Mouse (Mus musculus) c-Kit-positive CD71-positive TER-119-negative erythroid progenitor cells, embryonic 14.5 days (primary cell): ENCODE measurements around the gene Itfg2.
"Not testable (repeated sequence)": the region's sequence is repeated elsewhere in the genome, so short reads cannot be mapped to it uniquely, and the experiment has no call there.

Experiments used
- DNase-seq: peaks from one replicate; pipeline ENCODE4 v3.0.0-alpha.2; 2013; ENCODE audit warnings: low read depth

The Itfg2 gene

DNA sequence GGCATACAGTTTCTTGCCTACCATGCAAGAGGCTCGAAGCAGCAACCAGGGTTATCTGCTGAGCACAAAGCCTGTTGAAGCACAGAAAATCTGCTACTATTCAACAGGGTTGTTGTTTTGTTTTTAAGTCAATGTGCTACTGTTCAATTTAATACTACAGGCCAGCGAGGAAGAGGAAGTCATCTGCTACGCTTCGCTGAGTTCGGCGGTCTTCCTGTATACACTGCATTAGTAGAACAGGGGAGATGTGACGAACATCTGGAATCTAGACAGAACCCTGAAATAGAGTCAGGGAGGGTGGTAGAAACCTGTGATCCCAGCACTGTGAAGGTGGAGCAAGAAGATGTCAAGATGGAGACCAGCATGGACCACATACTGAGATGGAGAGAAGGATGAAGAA is 41.0 kb downstream of the Itfg2 start:
- DNase-seq = no peak

DNA sequence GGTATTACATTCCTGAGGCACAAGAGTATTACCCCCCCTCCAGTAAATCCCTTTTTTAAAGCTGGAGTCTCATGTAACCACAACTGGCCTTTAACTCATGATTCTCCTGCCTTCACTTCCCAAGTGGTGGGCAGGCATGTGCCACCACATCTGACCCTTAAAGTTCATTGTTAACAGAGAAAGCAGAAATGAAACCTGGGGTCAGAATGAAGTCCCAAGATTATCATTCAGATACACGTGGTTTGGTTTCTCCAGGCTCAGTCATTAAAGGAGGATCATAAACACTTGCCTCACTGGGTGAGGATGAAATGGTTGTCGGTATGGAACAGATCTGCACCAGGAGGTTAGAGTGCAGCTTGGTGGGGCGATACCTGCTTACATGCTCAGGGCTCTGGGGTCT is 43.5 kb downstream of the Itfg2 start:
- no peak for DNase-seq

DNA sequence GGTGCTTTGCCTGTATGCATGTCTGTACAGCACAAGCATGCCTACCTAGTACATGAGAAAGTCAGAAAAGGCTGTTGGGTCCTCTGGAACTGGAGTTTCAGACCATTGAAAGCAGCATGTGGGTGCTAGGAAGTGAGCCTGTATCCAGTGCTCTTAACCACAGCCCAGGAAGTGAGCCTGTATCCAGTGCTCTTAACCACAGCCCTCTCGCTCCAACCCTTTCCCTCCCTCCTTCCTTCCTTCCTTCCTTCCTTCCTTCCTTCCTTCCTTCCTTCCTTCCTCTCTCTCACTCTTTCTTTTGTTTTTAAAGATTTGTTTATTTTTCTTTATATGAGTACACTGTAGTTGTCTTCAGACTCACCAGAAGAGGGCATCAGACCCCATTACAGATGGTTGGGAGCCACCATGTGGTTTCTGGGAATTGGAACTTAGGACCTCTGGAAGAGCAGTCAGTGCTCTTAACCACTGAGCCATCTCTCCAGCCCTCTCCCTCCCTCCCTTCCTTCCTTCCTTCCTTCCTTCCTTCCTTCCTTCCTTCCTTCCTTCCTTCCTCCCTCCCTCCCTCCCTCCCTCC is 44.0 kb downstream of the Itfg2 start:
- not testable (repeated sequence) for DNase-seq

DNA sequence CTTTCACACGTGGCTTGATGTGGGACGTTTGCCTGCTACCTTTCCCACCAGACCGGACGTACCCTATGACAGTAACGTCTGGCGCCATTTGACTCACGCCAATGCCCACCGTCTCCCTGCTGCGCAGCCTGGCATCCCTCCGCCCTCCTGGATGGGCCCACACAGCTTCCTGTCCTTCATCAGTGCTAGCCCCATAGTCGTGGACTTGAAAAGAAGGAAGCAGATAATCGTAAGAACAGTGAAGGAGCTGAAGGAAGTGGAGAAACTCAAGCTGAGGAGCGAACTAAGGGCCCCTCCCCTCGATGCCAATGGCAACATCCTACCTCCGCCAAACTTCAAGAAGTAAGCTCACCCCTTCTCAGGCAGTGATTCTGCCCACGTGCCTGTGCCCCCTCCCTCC is 45.1 kb downstream of the Itfg2 start:
- no peak for DNase-seq

DNA sequence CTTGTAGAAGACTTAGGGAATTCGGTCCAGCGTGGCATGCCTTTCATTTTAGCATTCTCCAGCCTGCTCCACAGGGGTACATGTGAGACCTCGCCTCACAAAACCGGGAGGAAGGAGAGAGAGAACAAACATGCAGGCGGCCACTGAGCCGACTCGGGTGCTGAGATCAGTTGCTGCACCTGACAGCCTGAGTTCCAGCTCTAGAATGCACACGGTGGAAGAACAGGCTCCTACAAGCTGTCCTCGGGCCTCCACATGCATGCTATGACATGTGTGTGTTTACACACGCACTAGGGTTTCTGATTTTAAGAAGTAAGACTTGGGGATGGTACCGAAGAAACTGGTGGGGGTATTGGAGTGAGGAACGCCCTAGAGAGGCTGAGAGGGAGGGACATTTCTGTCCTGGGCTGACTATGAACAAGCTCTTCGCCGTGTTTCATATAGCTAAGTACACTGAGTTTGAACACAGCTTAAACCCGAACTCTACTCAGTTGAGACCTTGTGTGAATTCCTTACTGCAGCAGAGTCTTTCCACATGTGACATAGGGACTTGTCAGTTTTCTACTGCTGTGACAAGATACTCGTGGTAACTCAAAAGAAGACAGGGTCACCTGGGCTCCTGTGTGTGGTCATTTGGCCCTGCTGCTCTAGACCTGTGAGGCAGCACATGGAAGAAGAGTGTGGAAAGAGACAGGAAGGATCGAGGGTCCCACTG is 48.2 kb downstream of the Itfg2 start:
- no peak for DNase-seq

DNA sequence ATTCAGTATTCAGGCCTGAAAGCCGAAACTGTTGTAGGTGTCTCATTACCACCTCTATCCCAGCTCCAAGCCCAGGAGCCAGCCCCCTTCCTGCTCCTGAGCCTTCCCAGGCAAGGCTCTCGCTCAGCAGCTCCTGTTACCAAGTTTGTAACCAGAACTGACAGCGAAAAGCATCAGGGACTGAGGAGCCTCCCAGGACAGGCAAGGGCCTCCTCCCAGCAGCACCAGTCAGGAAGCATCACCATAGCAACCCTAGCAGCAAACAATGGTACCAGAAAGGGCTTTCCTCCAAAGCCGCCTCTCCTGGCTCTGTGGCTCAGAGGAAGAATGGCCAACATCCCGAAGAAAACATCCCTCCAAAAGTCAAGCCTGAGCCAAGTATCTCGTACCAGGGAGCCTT is 49.5 kb downstream of the Itfg2 start, which contains the start of the genes Tex52 and Gm44596:
TSS of gene Tex52 (plus strand) at position 265 of the 400 bp plus-strand sequence.
TSS of gene Gm44596 (plus strand) at position 312 of the 400 bp plus-strand sequence.
- no peak for DNase-seq

DNA sequence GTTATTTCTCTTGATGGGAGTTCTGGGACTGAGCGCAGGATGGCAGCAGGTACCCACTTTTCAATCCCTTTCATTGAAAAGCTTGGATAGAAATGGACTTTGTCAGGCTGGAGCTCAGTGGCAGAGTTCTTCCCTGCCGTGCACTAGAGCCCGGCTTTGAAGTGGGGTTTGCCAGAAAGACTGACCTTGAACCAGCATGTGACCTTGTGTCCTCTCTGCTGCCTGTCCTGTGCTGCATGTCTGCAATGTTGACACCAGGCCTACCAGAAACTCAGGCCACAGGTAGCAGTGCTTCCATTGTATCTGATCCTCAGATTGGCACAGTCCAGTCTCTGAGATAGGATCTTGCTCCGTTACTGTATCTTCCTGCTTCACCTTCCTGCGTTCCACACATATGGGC is 54.7 kb downstream of the Itfg2 start:
- no peak for DNase-seq

DNA sequence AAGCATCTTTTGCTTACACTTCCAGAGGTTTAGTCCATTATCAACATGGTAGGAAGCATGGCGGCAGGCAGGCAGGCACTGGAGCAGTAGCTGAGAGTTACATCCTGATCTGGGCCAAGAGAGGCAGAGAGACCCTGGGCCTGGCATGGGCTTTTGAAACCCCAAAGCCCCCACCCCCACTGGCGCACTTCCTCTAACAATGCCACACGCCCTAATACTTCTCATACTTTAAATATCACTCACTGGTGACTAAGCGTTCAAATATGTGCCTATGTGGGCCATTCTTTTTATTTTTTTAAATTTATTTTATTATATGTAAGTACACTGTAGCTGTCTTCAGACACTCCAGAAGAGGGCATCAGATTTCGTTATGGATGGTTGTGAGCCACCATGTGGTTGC is 58.3 kb downstream of the Itfg2 start:
- DNase-seq = no peak

DNA sequence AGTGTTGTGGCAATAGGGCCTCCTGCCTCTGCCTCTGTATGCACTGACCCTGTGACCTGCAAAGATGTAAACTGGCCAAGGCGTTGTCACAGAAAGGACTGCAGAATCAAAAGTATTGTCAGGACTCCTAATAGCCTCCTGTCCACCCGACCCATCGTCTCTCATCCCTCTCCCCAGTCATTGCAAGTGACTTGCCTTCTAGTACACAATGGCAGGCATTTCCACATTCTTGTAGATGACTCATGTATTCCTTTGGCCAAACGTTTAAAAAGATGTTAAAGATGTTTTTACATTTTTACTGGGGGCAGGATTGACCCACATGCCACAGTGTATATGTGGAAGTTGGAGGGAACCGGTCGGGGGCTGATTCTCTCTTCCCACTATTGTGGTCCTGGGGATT is 60.0 kb downstream of the Itfg2 start:
- DNase-seq = no peak

DNA sequence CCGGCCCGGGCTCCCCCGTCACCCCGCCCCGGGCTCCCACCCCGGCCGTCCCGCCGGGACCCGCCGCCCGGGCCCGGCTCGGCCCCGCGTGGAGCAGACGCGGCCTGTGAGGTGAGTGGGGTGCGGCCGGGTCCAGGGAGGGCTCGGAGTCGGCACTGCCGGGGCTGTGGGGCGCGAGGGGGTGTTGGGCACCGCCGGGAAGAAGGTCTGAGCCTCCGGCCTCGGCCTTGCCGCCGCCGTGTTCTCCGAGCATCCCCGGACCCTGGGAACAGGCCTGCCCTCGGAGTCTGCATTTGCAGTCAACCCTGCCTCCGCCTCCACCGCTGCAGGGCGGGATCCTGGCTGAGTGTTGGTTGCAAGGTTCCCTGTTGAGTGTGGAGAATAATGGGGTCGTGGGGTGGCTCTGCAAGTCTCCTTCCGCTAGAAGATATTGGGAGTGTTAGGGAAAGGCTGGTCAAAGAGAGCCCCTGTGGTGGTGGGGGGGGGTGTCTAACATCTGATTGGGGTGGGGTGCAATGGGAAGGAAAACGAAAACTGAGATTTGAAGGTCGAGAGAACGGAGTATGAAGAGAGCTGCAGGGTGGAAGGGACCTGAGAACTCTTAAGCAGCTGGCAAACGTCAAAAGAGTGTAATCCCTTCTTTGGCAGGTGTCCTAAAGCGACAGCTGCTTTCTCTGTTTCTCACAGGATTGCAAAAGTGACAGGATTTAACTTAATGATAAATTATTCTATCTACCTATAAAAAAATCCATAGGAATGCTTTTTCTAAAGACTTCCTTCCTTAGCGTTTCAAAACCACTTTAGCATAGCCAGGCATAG is 61.5 kb downstream of the Itfg2 start:
- DNase-seq = no peak

DNA sequence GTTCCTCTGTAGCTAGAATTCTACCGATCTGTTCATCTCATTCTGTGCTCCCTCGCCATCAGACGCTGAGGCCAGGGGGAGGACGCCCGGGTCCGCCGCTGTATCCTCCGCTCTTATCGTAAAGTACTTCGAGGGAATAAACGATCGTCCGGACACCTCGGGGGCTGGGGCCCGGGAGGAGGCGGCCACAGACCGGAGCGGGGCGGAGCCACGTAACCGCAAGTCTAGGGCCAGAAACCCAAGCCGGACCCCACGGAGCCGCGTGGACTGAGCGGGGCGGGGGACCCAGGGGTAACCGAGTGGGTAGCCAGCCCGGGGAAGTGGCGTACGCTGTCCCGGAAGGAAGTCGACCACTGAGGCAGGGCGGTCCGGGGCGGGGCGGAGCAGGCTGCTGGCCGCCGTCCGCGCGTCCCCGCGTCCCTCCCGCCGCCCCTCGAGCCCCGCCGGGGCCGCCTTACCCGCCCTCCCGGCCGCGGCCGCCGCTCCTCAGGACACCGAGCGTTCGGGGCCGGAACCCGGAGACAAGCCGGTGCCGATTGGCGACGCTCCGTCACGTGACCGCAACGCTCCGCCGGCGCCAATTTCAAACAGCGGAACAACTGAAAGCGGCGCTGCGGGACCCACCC is 62.2 kb downstream of the Itfg2 start, which contains the start of the genes Rhno1 and Foxm1:
TSS of gene Rhno1 (minus strand) at position 531 of the 626 bp plus-strand sequence.
TSS of gene Foxm1 (plus strand) at position 587 of the 626 bp plus-strand sequence.
- DNase-seq = peak; percentile 67

DNA sequence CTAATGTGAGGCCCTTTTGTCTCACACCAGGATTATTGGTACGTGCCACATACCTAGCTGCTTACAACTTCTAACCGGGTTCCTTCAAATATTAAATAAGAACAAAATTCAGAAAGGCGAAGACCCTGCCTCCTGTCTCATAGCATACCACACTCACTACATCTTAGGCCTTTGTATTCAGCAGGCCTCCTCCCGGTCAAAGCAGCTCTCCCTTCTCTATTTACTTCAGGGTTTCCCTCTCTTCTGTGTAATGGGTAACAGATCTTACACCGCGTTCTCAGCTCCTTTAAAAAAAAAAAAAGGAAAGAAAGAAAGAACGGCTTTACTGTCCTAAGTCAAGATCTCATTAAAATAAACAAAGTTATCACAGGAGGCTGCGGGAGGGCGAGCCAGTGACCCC is 62.8 kb downstream of the Itfg2 start:
- no peak for DNase-seq
